Mouse (Mus musculus) right cerebral cortex, postnatal 25 days (tissue): ENCODE measurements around the gene Ccdc57.

Experiments used
- DNase-seq: peaks from one replicate; pipeline ENCODE4 v3.0.0; 2022

Gene Ccdc57

GRCm38 (mm10) chr11:120777123-120777522 is 155.5 kb downstream of the Ccdc57 start:
- DNase-seq = no peak
